Mouse (Mus musculus) brain, embryonic 14.5 days (tissue): Measurements from ENCODE around the gene Aqp3. TPM values are rescaled to one million over a fixed set of nuclear protein-coding genes. Genes with fewer than 3 reads are reported as not detected.

Experiments
- DNase-seq: peaks from one replicate; pipeline ENCODE4 v3.0.0-alpha.2; 2011; ENCODE audit warnings: low read depth
- CTCF ChIP-seq: fragments of 200-500 bp; IDR thresholded peaks from 2 replicates; pipeline ENCODE4 v1.5.1; 2012; ENCODE audit warnings: inconsistent platforms, mild to moderate bottlenecking, moderate library complexity, borderline replicate concordance; ENCODE audit not compliant: insufficient read depth, insufficient read length; ENCODE audit errors: extremely low read depth
- POLR2A ChIP-seq: fragments of 200-500 bp; IDR thresholded peaks from 2 replicates; pipeline ENCODE4 v1.6.1; 2012; ENCODE audit warnings: mild to moderate bottlenecking, inconsistent platforms, borderline replicate concordance; ENCODE audit not compliant: poor library complexity, insufficient read depth, insufficient read length, severe bottlenecking; ENCODE audit errors: extremely low read depth
- polyA plus RNA-seq: library from polyadenylated mRNA; depleted of rRNA; stranded (reverse); fragments of >200 nt; gene quantifications from 2 replicates; pipeline ENCODE4 v1.2.3, GENCODE M21; 2012

The Aqp3 gene
- polyA plus RNA-seq, 1 experiment: 1.4 TPM

- no peak for TF ChIP-seq CTCF
- TF ChIP-seq POLR2A: no peak
- DNase-seq: no peak
Observed at GRCm38 (mm10) chr4:41078726-41079125, 19.3 kb downstream of the Aqp3 start.

DNA sequence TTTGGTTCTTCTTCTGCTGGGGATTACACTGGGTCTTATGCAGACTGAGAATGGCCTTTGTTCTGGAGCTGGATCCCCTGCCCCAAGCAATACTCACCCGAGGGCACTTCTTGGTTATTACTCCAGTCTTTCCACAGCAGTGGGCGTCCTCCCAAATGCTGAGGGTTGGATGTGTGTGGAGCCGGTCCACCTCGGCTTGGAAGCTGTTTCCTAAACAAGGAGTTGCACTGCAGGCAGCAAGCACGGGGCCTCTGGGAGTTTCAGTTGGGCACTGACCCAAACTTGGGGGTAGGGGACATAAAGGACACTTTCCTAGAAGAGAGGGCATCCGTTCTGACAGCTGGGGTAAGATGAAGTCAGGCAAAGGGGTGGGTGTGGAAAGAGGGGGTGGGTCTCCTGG lies 23.5 kb downstream of the Aqp3 start:
- DNase-seq: no peak
- no peak for TF ChIP-seq POLR2A
- TF ChIP-seq CTCF: no peak

DNA sequence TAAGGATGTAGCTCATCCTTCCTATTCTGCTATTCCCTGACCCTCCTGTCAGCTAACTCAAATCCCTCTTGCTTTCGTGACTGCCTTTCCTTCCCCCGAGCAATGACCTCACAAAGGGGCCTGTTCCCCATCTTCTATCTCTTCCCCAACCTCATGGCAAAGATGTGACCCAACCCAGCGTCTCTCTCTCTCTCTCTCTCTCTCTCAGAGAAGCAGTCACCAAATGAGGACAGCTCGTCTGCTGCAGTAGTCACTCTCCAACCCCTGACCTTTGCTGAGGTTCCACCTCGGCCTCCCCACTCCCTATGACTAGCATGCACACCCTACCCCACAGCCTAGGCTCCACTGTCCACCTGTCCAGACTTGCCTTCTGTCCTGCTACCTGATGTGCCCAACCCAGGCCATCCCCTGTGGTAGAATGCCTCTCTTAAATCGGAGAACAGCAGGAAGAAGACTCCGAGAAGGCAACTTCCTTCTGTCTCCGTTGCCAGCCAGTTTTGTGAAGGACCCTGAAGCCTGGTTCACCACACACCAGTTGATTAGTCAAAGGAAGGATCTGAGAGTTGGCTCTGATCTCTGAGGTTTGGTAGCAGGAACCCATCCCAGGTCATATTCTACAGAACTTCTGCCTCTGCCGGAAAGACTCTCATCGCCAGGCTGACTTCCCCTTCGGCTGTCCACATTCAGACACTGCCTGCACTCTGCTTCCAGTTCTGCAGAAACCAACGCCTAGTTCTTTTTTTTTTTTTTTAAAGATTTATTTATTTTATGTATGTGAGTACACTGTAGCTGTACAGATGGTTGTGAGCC lies 24.8 kb downstream of the Aqp3 start:
- no peak for DNase-seq
- TF ChIP-seq CTCF (no peak), POLR2A (no peak)

GRCm38 (mm10) chr4:41071500-41072429 lies 26.2 kb downstream of the Aqp3 start:
- DNase-seq: peak; percentile 23
- no peak for TF ChIP-seq POLR2A
- TF ChIP-seq CTCF: no peak

DNA sequence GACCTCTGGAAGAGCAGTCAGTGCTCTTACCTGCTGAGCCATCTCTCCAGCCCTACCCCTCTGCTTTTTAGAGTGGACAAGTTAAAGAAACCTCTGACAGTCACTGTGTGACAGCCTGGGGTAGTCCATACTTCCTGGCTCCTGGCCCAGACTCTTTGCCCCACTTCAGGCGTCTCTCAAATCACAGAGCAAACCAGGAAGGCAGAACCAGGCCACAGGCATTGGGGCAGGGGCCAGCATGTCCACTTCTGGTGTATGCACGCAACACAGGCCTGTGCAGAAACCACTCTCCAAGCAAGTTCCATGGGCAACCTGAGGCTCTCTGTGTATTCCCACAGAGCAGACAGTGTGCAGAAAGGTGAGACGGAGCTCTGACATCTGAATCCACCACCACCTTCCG lies 32.8 kb downstream of the Aqp3 start:
- TF ChIP-seq POLR2A: no peak
- TF ChIP-seq CTCF: no peak
- DNase-seq: no peak

- no peak for TF ChIP-seq POLR2A
- TF ChIP-seq CTCF: peak; percentile 47; the same call in 1 of the 2 replicates
- peak; percentile 20 for DNase-seq
Observed at GRCm38 (mm10) chr4:41063894-41064673, 33.9 kb downstream of the Aqp3 start.

GRCm38 (mm10) chr4:41063351-41063750 lies 34.6 kb downstream of the Aqp3 start:
- DNase-seq: no peak
- TF ChIP-seq POLR2A: no peak
- no peak for TF ChIP-seq CTCF

GRCm38 (mm10) chr4:41057361-41057760 lies 40.6 kb downstream of the Aqp3 start:
- no peak for DNase-seq
- TF ChIP-seq CTCF (no peak), POLR2A (no peak)

- TF ChIP-seq CTCF (no peak), POLR2A (no peak)
- no peak for DNase-seq
Observed at GRCm38 (mm10) chr4:41056742-41057332, 41.1 kb downstream of the Aqp3 start.

GRCm38 (mm10) chr4:41056253-41056652 lies 41.7 kb downstream of the Aqp3 start:
- no peak for DNase-seq
- TF ChIP-seq CTCF (no peak), POLR2A (no peak)
